Mouse (Mus musculus) brown adipose tissue, adult 24 weeks (tissue): Measurements from ENCODE around the gene Eps15. TPM values are rescaled to one million over a fixed set of nuclear protein-coding genes. Genes with fewer than 3 reads are reported as not detected.

ENCODE experiments used
- H3K27ac ChIP-seq: fragments of 200-500 bp; replicated peaks from 2 replicates; pipeline ENCODE4 v1.5.1; 2012; ENCODE audit warnings: low read depth, mild to moderate bottlenecking, low read length
- H3K4me1 ChIP-seq: fragments of 200-500 bp; 2 replicates; pipeline ENCODE4 v1.6.1; 2012; ENCODE audit warnings: low read length, mixed read lengths; ENCODE audit not compliant: control insufficient read depth, insufficient read depth, insufficient read length
- H3K4me3 ChIP-seq: fragments of 200-500 bp; 2 replicates; pipeline ENCODE4 v1.5.1; 2012; ENCODE audit warnings: low read depth, mild to moderate bottlenecking, low read length, moderate library complexity; ENCODE audit not compliant: insufficient read depth
- polyA plus RNA-seq: library from polyadenylated mRNA; stranded (reverse); fragments of >200 nt; gene quantifications from 2 replicates; pipeline ENCODE4 v1.2.4, GENCODE M21; 2012; ENCODE audit not compliant: missing spikeins, insufficient read depth, insufficient read length

Eps15 gene
- polyA plus RNA-seq, 1 experiment, result 35.0 TPM

- H3K27ac ChIP-seq, result no peak overlapping the region
- no peak overlapping the region for H3K4me3 ChIP-seq
- H3K4me1 ChIP-seq, result peaks cover 4% of the 10 kb centered on the region; the same call in 1 of the 2 replicates
Measured at GRCm38 (mm10) chr4:109299136-109299535, 19.1 kb downstream of the Eps15 start.

- H3K27ac ChIP-seq, result no peak overlapping the region; the same call in 1 of the 2 replicates
- H3K4me1 ChIP-seq, result no peaks in the 10 kb centered on the region
- no peak overlapping the region for H3K4me3 ChIP-seq
Measured at GRCm38 (mm10) chr4:109316941-109317894, 37.1 kb downstream of the Eps15 start.

GRCm38 (mm10) chr4:109336796-109337195, 56.7 kb downstream of the Eps15 start:
- Histone ChIP-seq H3K4me3 (no peak overlapping the region), H3K4me1 (no peaks in the 10 kb centered on the region), H3K27ac (no peak overlapping the region)

DNA sequence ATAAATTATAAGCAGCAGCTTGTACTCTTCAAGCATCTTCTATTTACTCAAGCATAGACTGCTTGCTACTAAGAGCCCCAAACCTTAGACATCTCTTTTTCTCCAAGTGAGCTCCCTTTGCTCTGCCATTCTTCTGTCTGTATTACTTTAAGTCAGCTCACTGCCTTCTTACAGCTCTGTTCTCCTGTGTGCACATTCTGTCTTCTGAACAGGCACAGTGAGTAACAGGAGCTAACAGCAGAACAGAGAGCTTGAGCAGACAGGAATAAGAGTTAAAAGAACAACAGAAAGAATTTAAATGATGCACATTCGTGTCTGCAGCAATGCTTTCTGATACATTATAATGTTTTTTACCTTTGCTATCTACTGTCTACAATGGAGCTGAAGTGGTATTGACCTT, 61.2 kb downstream of the Eps15 start:
- Histone ChIP-seq H3K4me1 (no peaks in the 10 kb centered on the region), H3K27ac (no peak overlapping the region), H3K4me3 (no peak overlapping the region)

- Histone ChIP-seq H3K4me3 (no peak overlapping the region), H3K27ac (no peak overlapping the region), H3K4me1 (no peaks in the 10 kb centered on the region)
Measured at GRCm38 (mm10) chr4:109342783-109343485, 62.9 kb downstream of the Eps15 start.

DNA sequence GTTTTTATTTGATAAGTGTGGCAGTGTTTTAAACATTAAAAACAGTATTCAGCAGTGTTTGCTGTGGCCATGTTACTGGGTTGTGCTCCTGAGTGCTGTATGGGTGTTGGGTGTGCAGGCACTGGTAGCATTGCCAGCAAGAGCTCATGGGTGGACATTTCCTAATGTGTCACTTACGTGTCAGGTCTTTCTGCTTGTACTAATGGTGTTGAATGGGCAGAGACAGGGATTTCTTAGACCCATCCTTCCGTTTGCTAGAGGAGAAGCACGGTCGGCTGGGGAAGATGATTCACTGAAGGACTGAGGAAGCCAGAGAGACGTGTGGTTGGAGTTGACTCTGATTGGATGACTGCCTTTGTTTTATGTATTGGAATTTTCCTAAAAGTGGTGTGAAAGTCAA, 63.8 kb downstream of the Eps15 start:
- H3K4me3 ChIP-seq, result no peak overlapping the region
- H3K27ac ChIP-seq, result no peak overlapping the region
- no peaks in the 10 kb centered on the region for H3K4me1 ChIP-seq

DNA sequence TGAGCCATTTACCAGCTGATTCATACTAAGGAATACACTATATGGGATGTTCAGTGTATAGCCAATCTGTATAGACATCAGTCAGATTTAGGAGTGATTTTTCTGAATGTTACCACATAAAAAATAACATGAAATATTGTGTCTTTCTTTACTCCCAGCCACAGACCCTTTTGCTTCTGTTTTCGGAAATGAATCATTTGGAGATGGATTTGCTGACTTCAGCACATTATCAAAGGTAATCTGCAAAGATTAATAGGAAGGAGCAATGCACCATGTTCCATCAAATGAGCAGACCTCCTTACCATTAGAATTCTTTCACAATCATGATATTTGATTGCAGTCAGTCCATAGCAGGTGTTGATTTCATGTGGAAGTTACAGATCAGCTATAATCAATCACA, 98.0 kb downstream of the Eps15 start:
- Histone ChIP-seq H3K27ac (no peak overlapping the region), H3K4me1 (no peaks in the 10 kb centered on the region), H3K4me3 (no peak overlapping the region)

DNA sequence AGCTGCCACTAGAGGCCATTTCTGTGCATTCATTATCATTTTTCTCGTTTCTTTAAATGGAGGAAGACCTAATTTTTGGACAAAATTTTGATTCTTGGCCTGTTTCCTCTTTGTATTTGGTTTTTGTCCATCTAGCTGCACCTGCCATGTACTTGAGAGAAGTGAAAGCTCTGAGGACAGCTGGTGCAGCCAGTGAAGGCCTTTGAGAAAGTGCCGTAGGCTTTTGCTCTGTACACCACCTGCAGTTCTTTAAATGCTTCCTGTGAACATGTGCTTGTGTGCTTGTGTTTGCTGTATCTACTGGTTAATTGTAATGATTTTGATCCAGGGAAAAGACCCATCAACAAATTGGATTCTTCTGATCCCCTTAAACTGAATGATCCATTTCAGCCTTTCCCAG, 102.4 kb downstream of the Eps15 start:
- Histone ChIP-seq H3K4me3 (no peak overlapping the region), H3K27ac (no peak overlapping the region), H3K4me1 (no peaks in the 10 kb centered on the region)

- H3K4me3 ChIP-seq, result no peak overlapping the region
- no peak overlapping the region for H3K27ac ChIP-seq
- H3K4me1 ChIP-seq, result no peaks in the 10 kb centered on the region
Measured at GRCm38 (mm10) chr4:109385599-109385998, 105.5 kb downstream of the Eps15 start.

DNA sequence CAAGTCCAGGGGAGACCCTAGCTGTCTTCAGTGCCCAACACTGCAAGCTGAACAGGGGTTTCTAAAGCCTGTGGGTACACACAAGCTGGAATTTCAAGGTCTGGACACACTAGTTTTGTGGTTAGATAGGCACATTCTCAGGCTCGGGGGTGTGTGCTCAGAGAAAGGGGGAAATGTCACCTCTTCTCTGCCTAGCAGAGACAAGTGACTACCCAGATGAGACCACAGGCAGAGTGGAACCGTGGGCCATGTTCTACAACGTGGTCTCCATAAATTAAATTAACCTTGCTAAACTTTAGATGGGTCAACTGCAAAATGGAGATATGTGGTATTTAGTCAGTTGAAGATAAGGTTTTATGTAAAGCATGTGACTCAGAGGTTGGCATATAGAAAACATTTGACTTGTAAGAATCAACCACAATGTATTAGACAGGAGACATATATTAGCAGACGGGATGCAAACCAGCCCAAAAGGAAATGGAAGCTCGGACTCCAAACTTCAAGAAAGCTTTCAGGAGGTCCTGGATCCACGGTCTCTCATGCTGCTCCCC, 113.2 kb downstream of the Eps15 start:
- no peak overlapping the region for H3K27ac ChIP-seq

DNA sequence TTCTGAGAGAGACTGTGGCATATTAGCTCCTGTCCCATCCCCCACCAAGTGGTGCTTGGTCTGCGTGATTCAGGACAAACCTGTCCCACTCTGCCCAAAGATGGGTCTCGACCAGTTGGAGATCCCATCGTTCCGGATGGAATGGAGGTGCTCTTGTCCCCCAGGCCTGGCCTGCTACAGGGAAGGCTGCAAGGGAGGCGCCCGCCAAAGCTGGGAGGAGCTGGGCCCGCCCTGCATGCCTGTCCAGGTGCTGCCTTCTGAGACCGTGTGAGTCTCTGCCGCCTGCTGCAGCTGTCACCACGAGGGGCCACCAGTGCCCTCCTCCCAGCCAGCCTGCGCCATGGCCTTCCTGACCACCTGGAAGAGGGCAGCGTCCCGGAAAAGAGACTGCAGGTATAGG, 113.8 kb downstream of the Eps15 start:
- H3K27ac ChIP-seq, result no peak overlapping the region
- H3K4me3 ChIP-seq, result no peak overlapping the region
- no peaks in the 10 kb centered on the region; the same call in 1 of the 2 replicates for H3K4me1 ChIP-seq

More for the DNA sequence above, 113.2 kb downstream of the Eps15 start:
- Histone ChIP-seq H3K4me3 (no peak overlapping the region), H3K4me1 (no peaks in the 10 kb centered on the region; the same call in 1 of the 2 replicates)

DNA sequence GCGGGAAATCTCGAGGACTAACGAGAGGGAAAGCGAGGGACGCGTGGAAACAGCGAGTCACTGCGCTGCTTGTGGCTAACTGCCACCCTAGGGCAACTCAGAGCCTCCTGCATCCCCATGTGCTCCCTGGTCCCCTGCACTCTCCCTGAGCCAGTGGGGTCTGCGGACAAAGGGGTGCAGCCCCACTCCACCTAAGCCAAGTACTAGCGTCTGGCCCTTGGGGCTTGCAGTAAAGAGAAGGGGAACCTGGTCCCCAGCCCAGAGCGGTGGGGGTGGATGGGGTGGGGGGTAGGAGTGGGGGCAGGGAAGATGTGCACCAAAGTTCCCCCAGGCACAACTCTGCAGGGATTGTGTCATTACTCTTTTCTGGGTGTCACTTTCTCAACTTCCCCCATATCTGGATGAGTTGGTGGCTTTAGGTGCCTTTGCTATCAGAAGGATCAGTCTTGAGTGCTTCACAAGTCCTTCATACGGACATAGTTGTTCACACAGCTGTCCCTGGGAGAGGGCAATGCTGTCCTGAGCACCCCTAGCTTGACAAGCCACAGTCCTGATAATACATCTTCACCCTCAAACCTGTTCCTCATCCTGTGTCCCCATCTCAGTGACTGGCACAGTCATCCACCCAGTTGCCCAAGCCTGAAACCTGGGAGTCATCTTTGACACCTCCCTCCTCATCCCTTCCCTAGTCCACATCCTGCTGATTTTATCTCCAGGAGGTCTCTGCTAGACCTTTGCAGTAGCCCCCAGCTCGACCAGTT, 114.4 kb downstream of the Eps15 start:
- Histone ChIP-seq H3K4me1 (no peaks in the 10 kb centered on the region; the same call in 1 of the 2 replicates), H3K27ac (no peak overlapping the region), H3K4me3 (no peak overlapping the region)

GRCm38 (mm10) chr4:109400366-109400980, 120.4 kb downstream of the Eps15 start:
- Histone ChIP-seq H3K27ac (no peak overlapping the region), H3K4me3 (no peak overlapping the region), H3K4me1 (no peaks in the 10 kb centered on the region)

DNA sequence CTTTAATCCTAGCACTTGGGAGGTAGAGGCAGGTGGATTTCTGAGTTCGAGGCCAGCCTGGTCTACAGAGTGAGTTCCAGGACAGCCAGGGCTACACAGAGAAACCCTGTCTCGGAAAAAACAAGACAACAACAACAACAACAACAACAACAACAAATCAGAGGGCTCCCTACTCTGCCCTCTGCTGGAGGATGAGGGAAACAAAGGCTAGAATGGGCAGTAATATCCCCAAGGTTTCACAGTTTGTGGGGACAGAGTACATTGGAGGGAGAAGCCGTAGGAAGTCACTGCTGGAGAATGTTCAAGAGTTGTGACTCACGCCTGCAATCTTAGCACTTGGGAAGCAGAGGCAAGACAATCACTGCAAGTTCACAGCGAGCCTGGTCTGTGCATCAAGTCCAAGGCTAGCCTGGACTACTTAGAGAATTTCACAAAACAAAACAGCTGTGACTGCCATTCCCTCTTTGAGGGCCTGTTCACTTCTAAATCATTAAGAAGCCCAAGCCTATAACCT, 121.2 kb downstream of the Eps15 start:
- H3K4me3 ChIP-seq, result no peak overlapping the region

More for the DNA sequence above, 121.2 kb downstream of the Eps15 start:
- H3K4me1 ChIP-seq, result peaks cover under 1% of the 10 kb centered on the region
- H3K27ac ChIP-seq, result no peak overlapping the region
